Mouse (Mus musculus) intestine, embryonic 15.5 days (tissue): ENCODE measurements around the gene Iqcd. TPM values are rescaled to one million over a fixed set of nuclear protein-coding genes. Genes with fewer than 3 reads are reported as not detected.
A peak's percentile ranks its signal among the peaks of the same experiment; 100 is the strongest.

Source experiments
- ATAC-seq: fragments of 200-750 bp; cut with Nextera tagmentation; 2 replicates; pipeline ENCODE4 v1.8.0; 2017; ENCODE audit warnings: moderate TSS enrichment, moderate library complexity
- H3K27ac ChIP-seq: fragments of 300-500 bp; sonication (generic); 2 replicates; pipeline ENCODE4 v1.5.1; 2015; ENCODE audit warnings: mild to moderate bottlenecking, inconsistent platforms
- H3K27me3 ChIP-seq: fragments of 300-500 bp; sonication (generic); replicated peaks from 2 replicates; pipeline ENCODE4 v1.6.1; 2015; ENCODE audit warnings: inconsistent platforms
- H3K36me3 ChIP-seq: fragments of 300-500 bp; sonication (generic); 2 replicates; pipeline ENCODE4 v1.6.1; 2015; ENCODE audit warnings: inconsistent platforms
- H3K4me1 ChIP-seq: fragments of 300-500 bp; sonication (generic); replicated peaks from 2 replicates; pipeline ENCODE4 v1.6.1; 2015; ENCODE audit warnings: inconsistent platforms
- H3K4me2 ChIP-seq: fragments of 300-500 bp; sonication (generic); replicated peaks from 2 replicates; pipeline ENCODE4 v1.6.1; 2015; ENCODE audit warnings: mild to moderate bottlenecking, inconsistent platforms
- H3K4me3 ChIP-seq: fragments of 300-500 bp; sonication (generic); replicated peaks from 2 replicates; pipeline ENCODE4 v1.5.1; 2015; ENCODE audit warnings: inconsistent platforms
- H3K9ac ChIP-seq: fragments of 300-500 bp; sonication (generic); 2 replicates; pipeline ENCODE4 v1.6.1; 2015; ENCODE audit warnings: inconsistent platforms
- H3K9me3 ChIP-seq: fragments of 300-500 bp; sonication (generic); 2 replicates; pipeline ENCODE4 v1.6.1; 2016; ENCODE audit warnings: inconsistent platforms
- WGBS: fragments of 180-500 bp; shearing (Covaris S2); methylation state at CpG from one replicate; pipeline ENCODE4 v1.1.7; 2015; 5-methylcytosine and 5-hydroxymethylcytosine counted together
- polyA plus RNA-seq: library from polyadenylated mRNA; unstranded; fragments of >200 nt; fragmentation: Nextera tagmentation; extraction: Ambion mirVana; gene quantifications from 2 replicates; pipeline ENCODE4 v1.2.1, GENCODE M21; 2015

Iqcd gene
- polyA plus RNA-seq, 1 experiment from 2014 or later: 0.40 TPM

DNA sequence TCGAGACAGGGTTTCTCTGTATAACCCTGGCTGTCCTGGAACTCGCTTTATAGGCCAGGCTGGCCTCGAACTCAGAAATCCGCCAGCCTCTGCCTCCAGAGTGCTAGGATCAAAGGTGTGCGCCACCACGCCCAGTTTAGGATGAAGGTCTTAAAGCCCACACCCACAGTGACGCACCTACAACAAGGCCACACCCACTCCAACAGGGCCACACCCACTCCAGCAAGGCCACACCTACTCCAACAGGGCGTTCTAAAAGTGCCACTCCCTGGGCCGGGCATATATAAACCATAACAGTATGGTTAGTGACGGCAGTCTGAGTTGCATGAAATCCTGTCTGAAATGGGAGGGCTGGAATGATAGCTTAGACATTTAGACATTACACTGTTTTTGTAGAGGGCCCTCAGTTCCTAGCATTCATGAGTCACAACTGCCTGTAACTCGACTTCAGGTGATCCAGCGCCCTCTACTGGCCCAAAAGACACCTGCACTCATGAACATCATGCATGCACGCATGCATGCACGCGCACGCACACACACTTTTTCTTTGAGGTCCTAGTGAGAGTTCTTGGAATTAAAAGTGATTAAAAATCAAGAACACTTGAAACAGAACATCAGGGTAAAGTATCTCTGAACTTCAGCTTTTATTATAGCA is 1.7 kb downstream of the Iqcd start:
- H3K27ac ChIP-seq: no peak overlapping the region
- H3K9me3 ChIP-seq: no peaks in the 10 kb centered on the region
- 69% methylated on average over 16 of the region's 16 CpGs for WGBS
- H3K27me3 ChIP-seq: no peaks in the 10 kb centered on the region
- H3K4me1 ChIP-seq: peaks cover 25% of the 10 kb centered on the region
- no peaks in the 10 kb centered on the region for H3K36me3 ChIP-seq
- no peak for ATAC-seq
- no peak overlapping the region for H3K4me3 ChIP-seq
- no peak overlapping the region for H3K9ac ChIP-seq
- H3K4me2 ChIP-seq: no peak overlapping the region

DNA sequence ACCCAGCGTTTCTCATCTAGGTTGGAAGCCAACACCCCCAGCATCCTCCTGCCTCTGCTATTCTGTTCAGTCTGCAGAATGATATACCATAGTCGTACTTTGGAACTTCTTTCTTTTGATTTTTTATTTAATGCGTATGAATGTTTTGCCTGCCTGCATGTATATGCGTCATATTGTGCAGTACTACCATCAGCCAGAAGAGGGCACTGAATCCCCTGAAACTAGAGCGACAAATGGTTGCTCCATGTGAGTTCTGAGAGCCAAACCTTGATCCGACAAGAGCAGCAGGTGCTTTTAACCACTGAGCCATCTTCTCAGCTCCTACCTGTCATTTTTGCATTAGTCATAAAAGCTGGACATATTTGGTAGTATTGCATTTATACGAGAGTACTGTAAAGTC is 3.3 kb downstream of the Iqcd start:
- no peak overlapping the region for H3K4me2 ChIP-seq
- 69% methylated on average over 7 of the region's 7 CpGs for WGBS
- no peak for ATAC-seq

GRCm38 (mm10) chr5:120594485-120594884 is 5.7 kb downstream of the Iqcd start:
- WGBS: 89% methylated on average over 6 of the region's 6 CpGs
- Histone ChIP-seq H3K4me1 (no peaks in the 10 kb centered on the region), H3K9me3 (no peaks in the 10 kb centered on the region), H3K4me3 (no peak overlapping the region), H3K27ac (no peak overlapping the region), H3K4me2 (no peak overlapping the region), H3K27me3 (no peaks in the 10 kb centered on the region), H3K9ac (no peak overlapping the region), H3K36me3 (no peaks in the 10 kb centered on the region)
- no peak for ATAC-seq

More for the DNA sequence above, 3.3 kb downstream of the Iqcd start:
- Histone ChIP-seq H3K27ac (no peak overlapping the region), H3K36me3 (no peaks in the 10 kb centered on the region), H3K9me3 (no peaks in the 10 kb centered on the region), H3K4me1 (peaks cover 13% of the 10 kb centered on the region), H3K9ac (no peak overlapping the region), H3K27me3 (no peaks in the 10 kb centered on the region), H3K4me3 (no peak overlapping the region)

DNA sequence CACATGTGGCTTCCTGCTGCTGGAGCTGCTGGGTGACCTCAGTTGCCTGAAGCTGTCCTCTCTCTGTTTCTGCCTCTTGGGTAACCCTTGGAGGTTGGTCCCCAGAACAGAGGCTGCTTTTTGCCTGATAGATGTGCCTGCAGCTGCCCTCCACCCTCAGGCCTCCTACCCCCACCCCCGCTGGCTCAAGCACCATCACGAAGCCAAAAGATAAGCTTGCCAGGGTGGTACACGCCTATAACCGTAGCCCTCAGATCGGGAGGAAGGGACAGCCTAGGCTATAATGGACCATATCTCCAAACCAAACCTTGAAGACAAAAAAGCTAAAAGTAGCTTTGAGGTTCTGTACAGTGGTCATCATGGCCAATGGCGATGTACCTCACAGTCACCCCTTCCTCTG is 10.8 kb downstream of the Iqcd start:
- WGBS: 81% methylated on average over 6 of the region's 6 CpGs
- Histone ChIP-seq H3K27ac (no peak overlapping the region), H3K9me3 (no peaks in the 10 kb centered on the region), H3K4me1 (0 out of 2 replicates have a peak, but pooled peaks cover 4% of the 10 kb centered on the region), H3K4me3 (no peak overlapping the region), H3K27me3 (no peaks in the 10 kb centered on the region), H3K9ac (no peak overlapping the region), H3K4me2 (no peak overlapping the region), H3K36me3 (no peaks in the 10 kb centered on the region)
- ATAC-seq: no peak

GRCm38 (mm10) chr5:120600946-120601668 is 12.3 kb downstream of the Iqcd start:
- no peaks in the 10 kb centered on the region for H3K27me3 ChIP-seq
- no peaks in the 10 kb centered on the region for H3K36me3 ChIP-seq
- H3K27ac ChIP-seq: no peak overlapping the region
- 52% methylated on average over 11 of the region's 11 CpGs for WGBS
- H3K9me3 ChIP-seq: no peaks in the 10 kb centered on the region
- H3K9ac ChIP-seq: no peak overlapping the region
- no peak for ATAC-seq
- H3K4me3 ChIP-seq: no peak overlapping the region
- H3K4me1 ChIP-seq: 0 out of 2 replicates have a peak, but pooled peaks cover 8% of the 10 kb centered on the region
- no peak overlapping the region for H3K4me2 ChIP-seq

GRCm38 (mm10) chr5:120602210-120602609 is 13.4 kb downstream of the Iqcd start:
- Histone ChIP-seq H3K4me3 (no peak overlapping the region), H3K27ac (no peak overlapping the region), H3K9me3 (no peaks in the 10 kb centered on the region), H3K27me3 (no peaks in the 10 kb centered on the region), H3K9ac (no peak overlapping the region), H3K4me2 (no peak overlapping the region), H3K4me1 (0 out of 2 replicates have a peak, but pooled peaks cover 8% of the 10 kb centered on the region), H3K36me3 (no peaks in the 10 kb centered on the region)
- WGBS: 94% methylated on average over 12 of the region's 12 CpGs
- no peak for ATAC-seq

DNA sequence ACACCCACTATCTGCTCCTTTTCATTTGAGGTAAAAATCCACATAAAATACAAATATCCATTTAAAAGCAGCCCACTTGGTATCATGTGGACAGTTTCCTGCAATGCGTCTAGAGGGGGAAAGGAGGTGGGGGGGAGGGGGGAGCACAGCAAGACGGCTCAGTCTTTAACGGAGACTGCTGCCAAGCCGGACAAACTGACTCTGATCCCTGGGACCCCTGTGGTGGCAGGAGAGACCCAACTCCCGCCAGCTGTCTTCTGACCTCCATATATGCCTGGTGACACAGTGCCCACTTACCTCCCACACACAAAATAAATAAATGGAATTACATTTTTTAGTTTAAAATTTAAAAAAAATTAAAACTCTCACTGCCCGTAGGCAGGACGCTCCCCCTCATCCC is 14.7 kb downstream of the Iqcd start:
- H3K36me3 ChIP-seq: no peaks in the 10 kb centered on the region
- no peaks in the 10 kb centered on the region for H3K27me3 ChIP-seq
- 70% methylated on average over 7 of the region's 7 CpGs for WGBS
- no peak overlapping the region for H3K27ac ChIP-seq
- no peak overlapping the region for H3K9ac ChIP-seq
- 0 out of 2 replicates have a peak, but pooled peaks cover 8% of the 10 kb centered on the region for H3K4me1 ChIP-seq
- H3K4me3 ChIP-seq: no peak overlapping the region
- H3K4me2 ChIP-seq: no peak overlapping the region
- no peaks in the 10 kb centered on the region for H3K9me3 ChIP-seq
- no peak for ATAC-seq

- H3K9ac ChIP-seq: peak overlapping the region; percentile 20; the same call in 1 of the 2 replicates
- H3K4me3 ChIP-seq: peak overlapping the region; percentile 21; the same call in 1 of the 2 replicates
- H3K27me3 ChIP-seq: no peaks in the 10 kb centered on the region
- WGBS: 3% methylated on average over 6 of the region's 6 CpGs
- peak; percentile 66 for ATAC-seq
- H3K27ac ChIP-seq: 0 out of 2 replicates have a peak overlapping the region, but pooled peaks have one; percentile 32
- H3K4me1 ChIP-seq: 0 out of 2 replicates have a peak, but pooled peaks cover 8% of the 10 kb centered on the region
- no peaks in the 10 kb centered on the region for H3K36me3 ChIP-seq
- no peaks in the 10 kb centered on the region for H3K9me3 ChIP-seq
- H3K4me2 ChIP-seq: peak overlapping the region; percentile 63
Measured at GRCm38 (mm10) chr5:120604839-120605238, 16.0 kb downstream of the Iqcd start.

- peak; percentile 54 for ATAC-seq
- peak overlapping the region; percentile 20; the same call in 1 of the 2 replicates for H3K9ac ChIP-seq
- no peaks in the 10 kb centered on the region for H3K9me3 ChIP-seq
- H3K27ac ChIP-seq: 0 out of 2 replicates have a peak overlapping the region, but pooled peaks have one; percentile 32
- peak overlapping the region; percentile 63 for H3K4me2 ChIP-seq
- H3K36me3 ChIP-seq: no peaks in the 10 kb centered on the region
- 0 out of 2 replicates have a peak, but pooled peaks cover 8% of the 10 kb centered on the region for H3K4me1 ChIP-seq
- no peaks in the 10 kb centered on the region for H3K27me3 ChIP-seq
- H3K4me3 ChIP-seq: peak overlapping the region; percentile 21
- 3% methylated on average over 10 of the region's 10 CpGs for WGBS
Measured at GRCm38 (mm10) chr5:120605241-120605661, 16.4 kb downstream of the Iqcd start.

GRCm38 (mm10) chr5:120605688-120606087 is 16.9 kb downstream of the Iqcd start:
- H3K9me3 ChIP-seq: no peaks in the 10 kb centered on the region
- no peaks in the 10 kb centered on the region for H3K27me3 ChIP-seq
- H3K9ac ChIP-seq: no peak overlapping the region
- H3K27ac ChIP-seq: no peak overlapping the region
- WGBS: 0% methylated on average over 8 of the region's 8 CpGs
- peak; percentile 74 for ATAC-seq
- peak overlapping the region; percentile 63 for H3K4me2 ChIP-seq
- no peaks in the 10 kb centered on the region for H3K36me3 ChIP-seq
- H3K4me3 ChIP-seq: peak overlapping the region; percentile 21
- 0 out of 2 replicates have a peak, but pooled peaks cover 8% of the 10 kb centered on the region for H3K4me1 ChIP-seq

DNA sequence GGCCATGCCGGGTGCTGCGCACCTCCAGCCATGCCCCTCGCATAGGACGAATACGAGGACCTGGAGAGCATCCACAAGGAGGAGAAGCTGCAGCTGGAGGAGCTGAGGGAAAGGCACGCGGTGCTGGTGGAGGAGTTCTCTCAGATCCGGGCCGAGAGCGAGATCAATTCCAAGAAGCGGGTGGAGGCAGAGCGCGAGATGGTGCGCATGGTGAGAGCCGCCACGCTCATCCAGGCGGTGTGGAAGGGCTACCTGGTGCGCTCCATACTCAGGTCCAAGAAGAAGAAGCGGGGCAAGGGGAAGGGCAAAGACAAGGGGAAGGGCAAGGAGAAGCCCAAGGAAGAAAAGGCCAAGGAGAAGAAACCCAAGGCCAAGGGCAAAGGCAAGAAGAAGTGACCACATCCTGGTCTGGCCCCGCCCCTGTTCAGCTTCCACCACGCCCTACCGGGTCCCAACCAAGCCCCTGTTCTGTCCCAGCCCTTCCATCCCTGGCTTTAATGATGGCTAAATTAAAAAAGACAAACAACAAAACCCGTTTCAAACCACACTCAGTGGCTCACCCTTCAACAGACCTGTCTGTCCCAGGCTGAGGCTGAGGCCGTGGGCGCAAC is 17.9 kb downstream of the Iqcd start:
- Histone ChIP-seq H3K4me2 (no peak overlapping the region), H3K9ac (no peak overlapping the region), H3K4me3 (no peak overlapping the region), H3K36me3 (no peaks in the 10 kb centered on the region), H3K27me3 (no peaks in the 10 kb centered on the region), H3K9me3 (no peaks in the 10 kb centered on the region), H3K4me1 (peaks cover 13% of the 10 kb centered on the region), H3K27ac (no peak overlapping the region)
- WGBS: 67% methylated on average over 25 of the region's 25 CpGs
- no peak for ATAC-seq

GRCm38 (mm10) chr5:120607335-120607734 is 18.5 kb downstream of the Iqcd start:
- Histone ChIP-seq H3K4me2 (no peak overlapping the region), H3K27ac (no peak overlapping the region), H3K9me3 (no peaks in the 10 kb centered on the region), H3K4me1 (peaks cover 14% of the 10 kb centered on the region), H3K4me3 (no peak overlapping the region), H3K36me3 (no peaks in the 10 kb centered on the region), H3K9ac (no peak overlapping the region), H3K27me3 (no peaks in the 10 kb centered on the region)
- ATAC-seq: no peak
- WGBS: 78% methylated on average over 3 of the region's 3 CpGs
